Mouse (Mus musculus) lung, embryonic 14.5 days (tissue): ENCODE results near the gene Pclo. TPM values are rescaled to one million over a fixed set of nuclear protein-coding genes. Genes with fewer than 3 reads are reported as not detected.
"Not testable (repeated sequence)": the region's sequence is repeated elsewhere in the genome, so short reads cannot be mapped to it uniquely, and the experiment has no call there.

Experiments used
- ATAC-seq: fragments of 200-750 bp; cut with Nextera tagmentation; 2 replicates; pipeline ENCODE4 v1.8.0; 2017; ENCODE audit warnings: mild to moderate bottlenecking, moderate TSS enrichment, moderate library complexity; ENCODE audit not compliant: insufficient read depth
- DNase-seq: peaks from one replicate; pipeline ENCODE4 v3.0.0-alpha.2; 2015
- H3K27ac ChIP-seq: fragments of 300-500 bp; sonication (generic); 2 replicates; pipeline ENCODE4 v1.5.1; 2014; ENCODE audit warnings: low read depth, mild to moderate bottlenecking, moderate library complexity
- H3K27me3 ChIP-seq: fragments of 300-500 bp; sonication (generic); 2 replicates; pipeline ENCODE4 v1.6.1; 2014; ENCODE audit warnings: low read length, control low read depth; ENCODE audit not compliant: insufficient read depth
- H3K36me3 ChIP-seq: fragments of 300-500 bp; sonication (generic); 2 replicates; pipeline ENCODE4 v1.6.1; 2014; ENCODE audit warnings: control low read depth; ENCODE audit not compliant: insufficient read depth
- H3K4me1 ChIP-seq: fragments of 300-500 bp; sonication (generic); 2 replicates; pipeline ENCODE4 v1.6.1; 2014; ENCODE audit warnings: antibody characterized with exemption, control low read depth; ENCODE audit not compliant: insufficient read depth
- H3K4me2 ChIP-seq: fragments of 300-500 bp; sonication (generic); 2 replicates; pipeline ENCODE4 v1.6.1; 2014; ENCODE audit warnings: mild to moderate bottlenecking
- H3K4me3 ChIP-seq: fragments of 300-500 bp; sonication (generic); 2 replicates; pipeline ENCODE4 v1.5.1; 2014; ENCODE audit warnings: low read depth, low read length
- H3K9ac ChIP-seq: fragments of 300-500 bp; sonication (generic); 2 replicates; pipeline ENCODE4 v1.6.1; 2014
- H3K9me3 ChIP-seq: fragments of 300-500 bp; sonication (generic); 2 replicates; pipeline ENCODE4 v1.6.1; 2016; ENCODE audit warnings: low read depth, low read length, control low read depth
- CTCF ChIP-seq: IDR thresholded peaks from 2 replicates; pipeline ENCODE4 v1.5.1; 2016; ENCODE audit warnings: antibody characterized with exemption, low read depth
- WGBS: fragments of 180-500 bp; shearing (Covaris S2); extraction: QIAGEN DNeasy Blood & Tissue Kit; methylation state at CpG from one replicate; pipeline ENCODE4 v1.1.7; 2014; 5-methylcytosine and 5-hydroxymethylcytosine counted together
- polyA plus RNA-seq: library from polyadenylated mRNA; unstranded; fragments of >200 nt; fragmentation: Nextera tagmentation; extraction: Ambion mirVana; gene quantifications from 2 replicates; pipeline ENCODE4 v1.2.1, GENCODE M21; 2014

Gene Pclo
- polyA plus RNA-seq, 1 experiment from 2014 or later = 0.43 TPM

- ATAC-seq (no peak), DNase-seq (no peak)
- Histone ChIP-seq H3K9ac (no peak overlapping the region), H3K4me2 (no peak overlapping the region), H3K36me3 (no peaks in the 10 kb centered on the region), H3K4me1 (no peaks in the 10 kb centered on the region), H3K27me3 (no peaks in the 10 kb centered on the region), H3K9me3 (no peaks in the 10 kb centered on the region), H3K27ac (no peak overlapping the region), H3K4me3 (no peak overlapping the region)
- WGBS = 44% methylated on average over 3 of the region's 3 CpGs
- no peak for TF ChIP-seq CTCF
These were observed 377.5 kb downstream of the Pclo start for GRCm38 (mm10) chr5:14892242-14892641.

- ATAC-seq, H3K4me3 ChIP-seq, H3K27me3 ChIP-seq, H3K4me1 ChIP-seq, H3K36me3 ChIP-seq, H3K27ac ChIP-seq, H3K9ac ChIP-seq, H3K9me3 ChIP-seq, H3K4me2 ChIP-seq: not testable (repeated sequence)
- WGBS = 11% methylated on average over 3 of the region's 3 CpGs
- DNase-seq = peak; percentile 13
These were observed 388.8 kb downstream of the Pclo start for GRCm38 (mm10) chr5:14903539-14903938.
